Mouse (Mus musculus): Measurements from ENCODE around the gene Etv3.

DNA sequence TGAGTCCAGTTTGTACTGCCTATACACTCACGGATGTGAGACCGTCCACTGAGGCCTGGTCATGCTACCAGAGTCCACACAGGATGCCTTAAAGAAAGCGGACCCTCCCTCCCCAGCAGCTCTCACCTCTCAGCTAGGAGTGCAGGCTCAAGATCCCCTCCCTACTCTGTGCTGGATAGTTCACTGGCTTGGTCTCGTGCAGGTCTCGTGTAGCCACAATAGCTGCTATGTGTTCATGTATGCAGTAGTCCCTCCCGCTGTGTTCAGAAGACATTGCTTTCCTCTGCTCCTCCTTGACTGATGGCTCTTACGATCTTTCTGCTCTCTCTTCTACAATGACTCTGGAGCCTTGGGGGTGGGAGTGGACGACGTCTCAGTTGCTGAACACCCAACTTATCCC, 26.9 kb upstream of the Etv3 start:
- TF ChIP-seq CTCF (IDR thresholded peaks at IDR 0.05; ENCODE audit: control insufficient read depth, insufficient read depth, low read length) (no peak), POLR2A (IDR thresholded peaks at IDR 0.05; ENCODE audit: borderline replicate concordance, control insufficient read depth, low read depth, low read length) (no peak)
